Mouse (Mus musculus) heart, embryonic 13.5 days (tissue): ENCODE data around the gene Ldlrad3. TPM values are rescaled to one million over a fixed set of nuclear protein-coding genes. Genes with fewer than 3 reads are reported as not detected.

ENCODE experiments used
- ATAC-seq: fragments of 200-750 bp; cut with Nextera tagmentation; 2 replicates; pipeline ENCODE4 v1.8.0; 2017; ENCODE audit warnings: moderate TSS enrichment; ENCODE audit not compliant: insufficient number of reproducible peaks, low FRiP score, low TSS enrichment; ENCODE audit errors: extremely low read depth
- H3K27ac ChIP-seq: fragments of 300-500 bp; sonication (generic); replicated peaks from 2 replicates; pipeline ENCODE4 v1.5.1; 2015; ENCODE audit warnings: moderate library complexity, mild to moderate bottlenecking, inconsistent platforms
- H3K27me3 ChIP-seq: fragments of 300-500 bp; sonication (generic); replicated peaks from 2 replicates; pipeline ENCODE4 v1.6.1; 2015; ENCODE audit warnings: mild to moderate bottlenecking, inconsistent platforms
- H3K36me3 ChIP-seq: fragments of 300-500 bp; sonication (generic); 2 replicates; pipeline ENCODE4 v1.6.1; 2015; ENCODE audit warnings: mild to moderate bottlenecking, inconsistent platforms
- H3K4me1 ChIP-seq: fragments of 300-500 bp; sonication (generic); 2 replicates; pipeline ENCODE4 v1.6.1; 2015; ENCODE audit warnings: inconsistent platforms
- H3K4me2 ChIP-seq: fragments of 300-500 bp; sonication (generic); 2 replicates; pipeline ENCODE4 v1.6.1; 2015; ENCODE audit warnings: inconsistent platforms, mild to moderate bottlenecking, moderate library complexity
- H3K4me3 ChIP-seq: fragments of 300-500 bp; sonication (generic); 2 replicates; pipeline ENCODE4 v1.5.1; 2015; ENCODE audit warnings: moderate library complexity, mild to moderate bottlenecking, inconsistent platforms
- H3K9ac ChIP-seq: fragments of 300-500 bp; sonication (generic); 2 replicates; pipeline ENCODE4 v1.6.1; 2015; ENCODE audit warnings: inconsistent platforms, mild to moderate bottlenecking, moderate library complexity
- H3K9me3 ChIP-seq: fragments of 300-500 bp; sonication (generic); 2 replicates; pipeline ENCODE4 v1.6.1; 2016; ENCODE audit warnings: inconsistent platforms
- WGBS: fragments of 180-500 bp; shearing (Covaris S2); methylation state at CpG from one replicate; pipeline ENCODE4 v1.1.7; 2015; ENCODE audit warnings: mixed read lengths; 5-methylcytosine and 5-hydroxymethylcytosine counted together
- polyA plus RNA-seq: library from polyadenylated mRNA; unstranded; fragments of >200 nt; fragmentation: Nextera tagmentation; extraction: Ambion mirVana; gene quantifications from 2 replicates; pipeline ENCODE4 v1.2.1, GENCODE M21; 2015

The Ldlrad3 gene
- polyA plus RNA-seq, 1 experiment from 2014 or later = 16.3 TPM

- Histone ChIP-seq H3K36me3 (no peaks in the 10 kb centered on the region), H3K4me3 (no peak overlapping the region), H3K27ac (peak overlapping the region; percentile 96), H3K9ac (peak overlapping the region; percentile 66), H3K4me1 (peaks cover 76% of the 10 kb centered on the region), H3K27me3 (no peaks in the 10 kb centered on the region), H3K9me3 (no peaks in the 10 kb centered on the region), H3K4me2 (peak overlapping the region; percentile 51)
- ATAC-seq = peak; percentile 32; the same call in 1 of the 2 replicates
- WGBS = 5% methylated on average over 4 of the region's 4 CpGs
These were observed 180.0 kb downstream of the Ldlrad3 start for GRCm38 (mm10) chr2:102006143-102006542.

- peak overlapping the region; percentile 96 for H3K27ac ChIP-seq
- WGBS = 9% methylated on average over 8 of the region's 8 CpGs
- H3K27me3 ChIP-seq = no peaks in the 10 kb centered on the region
- H3K9ac ChIP-seq = peak overlapping the region; percentile 66
- no peak for ATAC-seq
- H3K4me3 ChIP-seq = no peak overlapping the region
- H3K4me2 ChIP-seq = peak overlapping the region; percentile 51
- peaks cover 80% of the 10 kb centered on the region for H3K4me1 ChIP-seq
- H3K36me3 ChIP-seq = no peaks in the 10 kb centered on the region
- no peaks in the 10 kb centered on the region for H3K9me3 ChIP-seq
These were observed 180.7 kb downstream of the Ldlrad3 start for GRCm38 (mm10) chr2:102005377-102006007.

DNA sequence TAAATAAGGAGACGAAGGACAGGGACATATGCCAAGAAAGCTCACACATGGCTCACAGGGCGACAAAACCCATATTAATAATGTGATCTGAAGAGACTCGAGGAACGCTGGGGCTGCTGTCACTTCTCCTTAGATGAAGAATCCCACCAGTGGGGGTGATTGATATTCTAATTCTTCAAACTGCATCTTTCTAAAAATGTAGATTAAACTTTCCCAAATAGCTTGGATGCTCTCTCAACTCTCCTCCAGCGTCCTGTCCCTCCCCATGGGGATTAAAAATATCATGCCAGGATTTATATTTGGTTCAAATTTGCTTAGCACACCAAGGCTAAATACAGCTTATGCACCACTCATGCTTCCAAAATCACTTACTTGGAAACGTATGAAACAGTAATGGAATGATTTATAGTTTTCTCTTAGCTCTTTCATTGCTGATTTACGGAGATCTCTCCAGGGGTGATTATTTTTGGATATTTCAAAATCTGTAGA lies 182.4 kb downstream of the Ldlrad3 start:
- ATAC-seq = no peak
- no peaks in the 10 kb centered on the region for H3K27me3 ChIP-seq
- peak overlapping the region; percentile 29; the same call in 1 of the 2 replicates for H3K9ac ChIP-seq
- no peaks in the 10 kb centered on the region for H3K36me3 ChIP-seq
- H3K4me1 ChIP-seq = peaks cover 91% of the 10 kb centered on the region
- H3K27ac ChIP-seq = peak overlapping the region; percentile 90
- H3K4me3 ChIP-seq = no peak overlapping the region
- peak overlapping the region; percentile 58 for H3K4me2 ChIP-seq
- 50% methylated on average over 7 of the region's 7 CpGs for WGBS
- no peaks in the 10 kb centered on the region for H3K9me3 ChIP-seq

GRCm38 (mm10) chr2:102002974-102003775 lies 183.0 kb downstream of the Ldlrad3 start:
- Histone ChIP-seq H3K27me3 (no peaks in the 10 kb centered on the region), H3K4me1 (peaks cover 86% of the 10 kb centered on the region), H3K36me3 (no peaks in the 10 kb centered on the region), H3K9ac (peak overlapping the region; percentile 29), H3K27ac (peak overlapping the region; percentile 90), H3K9me3 (no peaks in the 10 kb centered on the region), H3K4me2 (peak overlapping the region; percentile 58), H3K4me3 (peak overlapping the region; percentile 19)
- ATAC-seq = no peak
- WGBS = 11% methylated on average over 8 of the region's 8 CpGs

- Histone ChIP-seq H3K4me3 (peak overlapping the region; percentile 19), H3K4me2 (peak overlapping the region; percentile 58), H3K9ac (peak overlapping the region; percentile 68), H3K4me1 (peaks cover 83% of the 10 kb centered on the region), H3K9me3 (no peaks in the 10 kb centered on the region), H3K36me3 (no peaks in the 10 kb centered on the region), H3K27ac (peak overlapping the region; percentile 90), H3K27me3 (no peaks in the 10 kb centered on the region)
- WGBS = 19% methylated on average over 12 of the region's 12 CpGs
- no peak for ATAC-seq
These were observed 183.7 kb downstream of the Ldlrad3 start for GRCm38 (mm10) chr2:102002408-102002973.

- Histone ChIP-seq H3K27ac (peak overlapping the region; percentile 90), H3K4me1 (peaks cover 77% of the 10 kb centered on the region), H3K27me3 (no peaks in the 10 kb centered on the region), H3K9me3 (no peaks in the 10 kb centered on the region), H3K4me3 (peak overlapping the region; percentile 19), H3K9ac (peak overlapping the region; percentile 68; the same call in 1 of the 2 replicates), H3K4me2 (peak overlapping the region; percentile 58), H3K36me3 (no peaks in the 10 kb centered on the region)
- no peak for ATAC-seq
- 0% methylated on average over 1 of the region's 1 CpGs for WGBS
These were observed 184.5 kb downstream of the Ldlrad3 start for GRCm38 (mm10) chr2:102001661-102002060.

- Histone ChIP-seq H3K9me3 (no peaks in the 10 kb centered on the region), H3K4me3 (no peak overlapping the region), H3K4me2 (no peak overlapping the region), H3K36me3 (no peaks in the 10 kb centered on the region), H3K27ac (no peak overlapping the region), H3K4me1 (peaks cover 51% of the 10 kb centered on the region), H3K27me3 (no peaks in the 10 kb centered on the region), H3K9ac (no peak overlapping the region)
- WGBS = 70% methylated on average over 11 of the region's 11 CpGs
- no peak for ATAC-seq
These were observed 187.1 kb downstream of the Ldlrad3 start for GRCm38 (mm10) chr2:101998911-101999572.

- no peaks in the 10 kb centered on the region for H3K36me3 ChIP-seq
- H3K4me2 ChIP-seq = no peak overlapping the region
- no peak for ATAC-seq
- H3K4me1 ChIP-seq = peaks cover 37% of the 10 kb centered on the region
- no peak overlapping the region for H3K4me3 ChIP-seq
- no peak overlapping the region for H3K9ac ChIP-seq
- 78% methylated on average over 11 of the region's 11 CpGs for WGBS
- H3K27me3 ChIP-seq = no peaks in the 10 kb centered on the region
- no peak overlapping the region for H3K27ac ChIP-seq
- H3K9me3 ChIP-seq = no peaks in the 10 kb centered on the region
These were observed 189.2 kb downstream of the Ldlrad3 start for GRCm38 (mm10) chr2:101997013-101997412.

DNA sequence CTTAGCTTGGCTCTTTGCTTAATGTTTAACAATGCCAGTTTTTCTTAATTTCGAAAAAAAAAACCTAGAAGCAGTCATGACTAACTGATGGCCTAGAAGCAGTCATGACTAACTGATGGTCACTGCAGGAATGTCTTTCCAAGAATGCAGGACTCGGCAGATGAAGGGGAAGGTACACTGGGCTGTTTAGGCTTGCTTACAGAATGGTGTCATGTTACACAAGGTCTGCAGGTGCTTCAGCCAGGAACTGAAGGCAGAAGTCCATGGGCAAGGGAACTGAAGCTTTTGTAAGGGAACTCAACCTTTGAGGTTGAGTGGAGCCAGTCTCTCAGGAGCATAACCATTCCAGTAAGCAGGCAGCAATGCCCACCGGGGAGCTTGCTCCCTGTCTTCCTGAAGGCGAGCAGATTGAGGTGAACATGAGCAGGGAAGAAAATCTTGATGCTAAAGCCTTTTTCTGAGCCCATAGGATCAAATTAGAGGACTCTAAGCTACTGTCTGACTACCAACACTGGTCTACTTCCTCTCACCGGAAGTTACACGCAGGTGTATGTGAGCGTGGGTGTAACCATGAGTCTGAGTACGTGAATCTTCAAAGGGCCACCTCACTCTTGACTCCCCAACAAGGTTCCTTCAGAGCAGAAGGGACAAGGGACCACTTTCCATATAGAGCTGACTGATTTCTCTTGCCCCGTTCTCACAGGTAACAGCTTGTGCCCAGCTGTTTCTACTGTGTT lies 193.4 kb downstream of the Ldlrad3 start:
- H3K27ac ChIP-seq = no peak overlapping the region
- no peaks in the 10 kb centered on the region for H3K9me3 ChIP-seq
- H3K27me3 ChIP-seq = no peaks in the 10 kb centered on the region
- WGBS = 71% methylated on average over 9 of the region's 9 CpGs
- no peak overlapping the region for H3K4me2 ChIP-seq
- H3K9ac ChIP-seq = no peak overlapping the region
- H3K4me1 ChIP-seq = peaks cover 30% of the 10 kb centered on the region
- H3K4me3 ChIP-seq = no peak overlapping the region
- no peaks in the 10 kb centered on the region for H3K36me3 ChIP-seq
- no peak for ATAC-seq

DNA sequence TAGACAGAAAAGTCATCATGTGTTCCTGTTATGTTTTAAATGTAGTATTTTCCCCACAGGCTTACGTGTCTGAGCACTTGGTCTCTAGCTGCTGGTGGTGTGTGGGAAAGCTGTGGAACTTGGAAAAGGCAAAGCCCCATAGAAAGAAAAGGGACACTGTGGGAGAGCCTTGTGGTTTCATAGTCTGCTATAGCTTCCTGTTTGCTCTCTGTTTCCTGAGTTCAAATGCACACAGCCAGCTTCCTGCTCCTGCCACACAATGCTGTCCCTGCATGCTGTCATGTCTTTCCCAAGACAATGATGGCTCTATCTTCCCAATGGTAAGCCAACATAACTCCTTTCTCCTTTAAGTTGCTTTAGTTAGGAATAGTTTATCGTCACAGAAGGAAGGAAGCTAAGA lies 194.5 kb downstream of the Ldlrad3 start:
- H3K9me3 ChIP-seq = no peaks in the 10 kb centered on the region
- no peaks in the 10 kb centered on the region for H3K36me3 ChIP-seq
- H3K27me3 ChIP-seq = no peaks in the 10 kb centered on the region
- WGBS = 68% methylated on average over 2 of the region's 2 CpGs
- peaks cover 39% of the 10 kb centered on the region for H3K4me1 ChIP-seq
- no peak overlapping the region for H3K4me3 ChIP-seq
- no peak for ATAC-seq
- H3K27ac ChIP-seq = no peak overlapping the region
- H3K9ac ChIP-seq = no peak overlapping the region
- no peak overlapping the region for H3K4me2 ChIP-seq
